Mouse (Mus musculus) heart, embryonic 14.5 days (tissue): ENCODE results near the gene Cblb. TPM values are rescaled to one million over a fixed set of nuclear protein-coding genes. Genes with fewer than 3 reads are reported as not detected.

Experiments
- ATAC-seq: fragments of 200-750 bp; cut with Nextera tagmentation; 2 replicates; pipeline ENCODE4 v1.8.0; 2017; ENCODE audit warnings: low read depth, moderate TSS enrichment; ENCODE audit not compliant: insufficient number of reproducible peaks, insufficient read depth, low FRiP score
- H3K27ac ChIP-seq, 2 experiments: fragments of 200-500 bp in 1 of 2; fragments of 300-500 bp in 1 of 2; sonication (generic) in 1 of 2; replicated peaks in 1 of 2; 2 replicates each; pipeline ENCODE4 v1.5.1; 2012 to 2014; ENCODE audit warnings: low read depth in 2 of 2, low read length in 2 of 2, control low read depth in 1 of 2, mild to moderate bottlenecking in 1 of 2, mixed read lengths in 1 of 2; ENCODE audit not compliant: control insufficient read depth in 1 of 2, insufficient read depth in 1 of 2
- H3K27me3 ChIP-seq: fragments of 300-500 bp; sonication (generic); 2 replicates; pipeline ENCODE4 v1.6.1; 2014; ENCODE audit warnings: mild to moderate bottlenecking, low read length, control low read depth; ENCODE audit not compliant: control insufficient read depth, insufficient read depth
- H3K36me3 ChIP-seq: fragments of 300-500 bp; sonication (generic); 2 replicates; pipeline ENCODE4 v1.6.1; 2014; ENCODE audit warnings: mild to moderate bottlenecking, control low read depth, low read length, mixed read lengths; ENCODE audit not compliant: control insufficient read depth, insufficient read depth
- H3K4me1 ChIP-seq, 2 experiments: fragments of 200-500 bp in 1 of 2; fragments of 300-500 bp in 1 of 2; sonication (generic) in 1 of 2; 2 replicates each; pipeline ENCODE4 v1.6.1; 2012 to 2014; ENCODE audit warnings: low read length in 2 of 2, control low read depth in 1 of 2, mixed read lengths in 1 of 2; ENCODE audit not compliant: control insufficient read depth in 2 of 2, insufficient read depth in 2 of 2
- H3K4me2 ChIP-seq: fragments of 300-500 bp; sonication (generic); 2 replicates; pipeline ENCODE4 v1.6.1; 2014; ENCODE audit warnings: mild to moderate bottlenecking, low read length
- H3K4me3 ChIP-seq, 2 experiments: fragments of 200-500 bp in 1 of 2; fragments of 300-500 bp in 1 of 2; sonication (generic) in 1 of 2; 2 replicates each; pipeline ENCODE4 v1.5.1; 2012 to 2014; ENCODE audit warnings: low read length in 2 of 2, mild to moderate bottlenecking in 2 of 2, control low read depth in 1 of 2, low read depth in 1 of 2, moderate library complexity in 1 of 2; ENCODE audit not compliant: control insufficient read depth in 1 of 2, insufficient read depth in 1 of 2
- H3K9ac ChIP-seq: fragments of 300-500 bp; sonication (generic); 2 replicates; pipeline ENCODE4 v1.6.1; 2014; ENCODE audit warnings: mild to moderate bottlenecking, low read length
- H3K9me3 ChIP-seq: fragments of 300-500 bp; sonication (generic); 2 replicates; pipeline ENCODE4 v1.6.1; 2016; ENCODE audit warnings: low read length, control low read depth; ENCODE audit not compliant: control insufficient read depth
- WGBS: fragments of 180-500 bp; shearing (Covaris S2); extraction: QIAGEN DNeasy Blood & Tissue Kit; methylation state at CpG from one replicate; pipeline ENCODE4 v1.1.7; 2014; 5-methylcytosine and 5-hydroxymethylcytosine counted together
- polyA plus RNA-seq: library from polyadenylated mRNA; unstranded; fragments of >200 nt; fragmentation: Nextera tagmentation; extraction: Ambion mirVana; gene quantifications from 2 replicates; pipeline ENCODE4 v1.2.1, GENCODE M21; 2014

Cblb gene
- polyA plus RNA-seq, 1 experiment from 2014 or later: 13.3 TPM

DNA sequence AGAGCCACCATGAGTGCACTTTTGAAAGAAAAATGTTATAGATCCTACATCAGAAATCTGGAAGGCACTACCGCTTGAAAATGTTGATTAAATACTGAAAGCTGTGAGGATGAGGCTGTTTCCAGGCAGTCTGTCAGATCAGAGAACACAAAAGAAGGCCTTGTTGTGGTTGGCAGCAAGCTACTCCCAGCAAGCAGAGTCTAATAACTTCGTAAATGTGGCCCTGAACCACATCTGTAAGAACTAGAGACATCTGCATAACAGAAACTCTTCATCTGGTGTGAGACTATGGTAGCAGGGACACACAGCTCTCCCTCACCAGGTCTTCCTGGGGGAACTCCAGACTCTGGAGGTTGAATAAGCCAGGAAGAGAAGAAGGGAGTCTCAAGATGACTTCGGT lies 24.0 kb upstream of the Cblb start:
- WGBS: 76% methylated on average over 3 of the region's 3 CpGs
- H3K4me3 ChIP-seq: no peak overlapping the region
- no peaks in the 10 kb centered on the region for H3K36me3 ChIP-seq
- H3K9me3 ChIP-seq: no peaks in the 10 kb centered on the region
- no peak overlapping the region for H3K27ac ChIP-seq
- H3K9ac ChIP-seq: no peak overlapping the region
- H3K27me3 ChIP-seq: no peaks in the 10 kb centered on the region
- H3K4me2 ChIP-seq: no peak overlapping the region
- peaks cover 0 to 4% of the 10 kb centered on the region in 2 experiments; a peak in 1 of 4 replicates for H3K4me1 ChIP-seq
- no peak for ATAC-seq

DNA sequence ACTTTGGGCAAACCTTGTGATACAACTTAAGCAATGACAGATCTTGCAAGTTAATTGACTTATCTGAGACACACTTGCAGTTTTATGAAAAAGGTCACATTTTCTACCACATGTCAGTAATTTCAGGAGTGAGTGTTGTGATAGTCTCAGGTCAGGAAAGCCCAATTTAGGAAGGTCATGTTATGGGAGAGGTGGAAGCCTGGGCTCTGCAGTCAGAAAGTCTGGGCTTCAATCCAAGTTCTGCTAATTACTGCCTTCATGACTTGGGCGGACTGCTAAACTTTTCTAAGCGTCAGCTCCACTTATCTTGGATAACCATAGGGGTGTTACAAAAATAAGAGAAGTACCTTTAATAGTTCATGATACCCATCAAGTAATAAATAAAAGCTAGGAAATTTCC lies 22.6 kb upstream of the Cblb start:
- no peak overlapping the region for H3K4me2 ChIP-seq
- WGBS: 3% methylated on average over 2 of the region's 2 CpGs
- H3K36me3 ChIP-seq: no peaks in the 10 kb centered on the region
- peaks cover 0 to 4% of the 10 kb centered on the region in 2 experiments; a peak in 1 of 4 replicates for H3K4me1 ChIP-seq
- ATAC-seq: no peak
- H3K9ac ChIP-seq: no peak overlapping the region
- peak overlapping the region; percentile 14 to 53 for H3K27ac ChIP-seq
- H3K9me3 ChIP-seq: no peaks in the 10 kb centered on the region
- H3K27me3 ChIP-seq: no peaks in the 10 kb centered on the region
- H3K4me3 ChIP-seq: no peak overlapping the region

DNA sequence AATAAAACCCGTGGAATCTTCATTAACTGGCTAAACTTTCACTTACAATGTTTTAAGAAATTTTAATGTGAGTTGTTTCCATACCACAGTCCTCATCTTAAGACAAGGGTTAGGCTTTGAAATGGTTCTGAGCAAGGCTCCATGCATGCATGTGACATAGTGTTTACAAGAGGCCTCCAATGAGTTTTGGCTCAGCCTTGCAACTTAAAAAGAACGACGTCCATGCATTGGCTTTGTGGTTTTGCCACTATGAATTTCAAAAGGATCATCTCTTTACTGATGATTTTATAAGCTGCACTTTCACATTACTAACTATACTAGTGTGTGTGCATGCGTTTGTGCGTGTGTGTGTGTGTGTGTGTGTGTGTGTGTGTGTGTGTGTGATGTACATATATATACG lies 21.6 kb upstream of the Cblb start:
- 88% methylated on average over 6 of the region's 6 CpGs for WGBS
- Histone ChIP-seq H3K4me3 (no peak overlapping the region), H3K36me3 (no peaks in the 10 kb centered on the region), H3K4me2 (no peak overlapping the region), H3K9me3 (no peaks in the 10 kb centered on the region), H3K27ac (no peak overlapping the region), H3K9ac (no peak overlapping the region), H3K4me1 (peaks cover 0 to 4% of the 10 kb centered on the region in 2 experiments; a peak in 1 of 4 replicates), H3K27me3 (no peaks in the 10 kb centered on the region)
- no peak for ATAC-seq

DNA sequence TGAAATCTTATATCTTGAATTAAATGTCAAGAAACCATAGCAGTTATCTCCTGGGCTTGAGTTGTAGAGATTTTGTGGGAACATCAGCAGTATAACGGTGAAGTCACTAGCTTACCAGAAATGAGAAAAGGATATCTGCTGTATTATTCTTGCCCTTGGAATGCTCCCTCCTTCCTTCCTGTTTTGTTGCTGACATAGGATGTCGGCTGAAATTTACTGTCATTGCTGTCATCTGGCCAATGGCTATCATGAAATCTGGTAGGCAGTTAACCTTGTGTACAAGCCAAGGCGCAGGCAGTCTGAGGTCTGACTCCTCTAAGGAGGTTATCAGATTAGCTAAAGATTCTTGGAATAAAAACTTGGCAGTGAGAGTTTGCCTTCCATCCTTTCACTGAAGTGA lies 18.0 kb upstream of the Cblb start:
- H3K36me3 ChIP-seq: no peaks in the 10 kb centered on the region
- 59% methylated on average over 3 of the region's 3 CpGs for WGBS
- ATAC-seq: no peak
- H3K9ac ChIP-seq: no peak overlapping the region
- H3K27me3 ChIP-seq: no peaks in the 10 kb centered on the region
- H3K4me2 ChIP-seq: no peak overlapping the region
- H3K4me3 ChIP-seq: no peak overlapping the region
- no peak overlapping the region for H3K27ac ChIP-seq
- H3K4me1 ChIP-seq: peaks cover 0 to 4% of the 10 kb centered on the region in 2 experiments; a peak in 1 of 4 replicates
- no peaks in the 10 kb centered on the region for H3K9me3 ChIP-seq

DNA sequence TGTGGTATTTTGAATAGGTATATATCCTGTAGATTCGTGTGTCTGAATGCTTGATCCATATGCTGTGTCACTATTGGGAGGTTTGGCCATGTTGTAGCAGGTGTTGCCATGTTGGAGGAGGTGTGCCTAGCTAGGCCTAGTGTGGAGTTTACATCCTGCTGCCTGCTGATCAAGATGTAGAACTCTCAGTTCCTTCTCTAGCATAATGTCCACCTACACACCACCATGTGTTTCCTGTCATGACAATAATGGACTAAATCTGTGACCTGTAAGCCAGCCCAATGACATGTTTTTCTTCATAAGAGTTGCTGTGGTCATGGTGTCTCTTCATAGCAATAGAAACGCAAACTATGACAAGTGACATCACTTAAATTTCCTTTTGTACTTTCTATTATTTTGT lies 17.2 kb upstream of the Cblb start:
- no peaks in the 10 kb centered on the region for H3K9me3 ChIP-seq
- WGBS: 79% methylated on average over 2 of the region's 2 CpGs
- H3K9ac ChIP-seq: no peak overlapping the region
- no peaks in the 10 kb centered on the region for H3K27me3 ChIP-seq
- ATAC-seq: no peak
- H3K36me3 ChIP-seq: no peaks in the 10 kb centered on the region
- H3K27ac ChIP-seq: no peak overlapping the region
- no peak overlapping the region for H3K4me2 ChIP-seq
- H3K4me3 ChIP-seq: no peak overlapping the region
- H3K4me1 ChIP-seq: peaks cover 0 to 3% of the 10 kb centered on the region in 2 experiments; a peak in 1 of 4 replicates

DNA sequence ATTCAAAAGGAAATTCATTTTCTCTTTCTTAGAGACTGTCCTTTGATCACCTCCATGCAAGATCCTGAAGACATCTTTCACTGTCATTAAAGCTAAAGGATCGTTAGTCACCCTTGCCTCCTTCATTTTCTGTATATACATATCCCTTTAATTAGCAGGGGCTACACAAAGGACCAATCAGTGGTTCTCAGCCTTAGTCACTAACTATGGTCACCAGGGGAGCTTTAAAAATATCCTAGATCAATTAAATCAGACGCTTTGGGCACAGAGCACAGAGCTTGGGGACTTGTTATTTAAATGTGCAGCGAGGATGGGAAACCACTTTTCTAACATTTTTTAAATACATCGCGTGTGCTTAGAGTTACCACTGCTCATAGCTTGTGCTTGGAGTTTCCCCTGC lies 7.6 kb upstream of the Cblb start:
- Histone ChIP-seq H3K9me3 (no peaks in the 10 kb centered on the region), H3K36me3 (no peaks in the 10 kb centered on the region), H3K4me1 (no peaks in the 10 kb centered on the region), H3K27me3 (no peaks in the 10 kb centered on the region), H3K4me2 (no peak overlapping the region), H3K4me3 (no peak overlapping the region), H3K27ac (no peak overlapping the region), H3K9ac (no peak overlapping the region)
- ATAC-seq: no peak
- WGBS: 81% methylated on average over 5 of the region's 5 CpGs

DNA sequence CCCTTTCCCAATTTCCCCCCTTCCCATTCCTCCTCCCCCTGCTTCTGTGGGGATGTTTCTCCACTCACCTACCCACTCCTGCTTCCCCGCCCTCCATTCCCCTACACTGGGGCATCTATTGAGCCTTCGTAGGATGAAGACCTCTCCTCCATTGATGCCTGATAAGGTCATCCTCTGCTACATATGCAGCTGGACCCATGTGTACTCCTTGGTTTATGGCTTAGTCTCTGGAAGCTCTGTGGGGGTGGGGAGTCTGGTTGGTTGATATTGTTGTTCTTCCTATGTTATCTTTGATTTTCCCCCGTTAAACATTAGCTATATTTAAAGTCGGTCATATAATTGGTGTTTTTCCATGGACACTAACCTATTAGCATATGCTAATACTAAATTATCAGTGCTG lies 3.7 kb upstream of the Cblb start:
- no peaks in the 10 kb centered on the region for H3K27me3 ChIP-seq
- H3K4me2 ChIP-seq: no peak overlapping the region
- H3K9ac ChIP-seq: no peak overlapping the region
- no peak overlapping the region for H3K27ac ChIP-seq
- ATAC-seq: no peak
- WGBS: 85% methylated on average over 4 of the region's 4 CpGs
- H3K4me3 ChIP-seq: no peak overlapping the region
- H3K36me3 ChIP-seq: no peaks in the 10 kb centered on the region
- H3K4me1 ChIP-seq: no peaks in the 10 kb centered on the region
- H3K9me3 ChIP-seq: no peaks in the 10 kb centered on the region

DNA sequence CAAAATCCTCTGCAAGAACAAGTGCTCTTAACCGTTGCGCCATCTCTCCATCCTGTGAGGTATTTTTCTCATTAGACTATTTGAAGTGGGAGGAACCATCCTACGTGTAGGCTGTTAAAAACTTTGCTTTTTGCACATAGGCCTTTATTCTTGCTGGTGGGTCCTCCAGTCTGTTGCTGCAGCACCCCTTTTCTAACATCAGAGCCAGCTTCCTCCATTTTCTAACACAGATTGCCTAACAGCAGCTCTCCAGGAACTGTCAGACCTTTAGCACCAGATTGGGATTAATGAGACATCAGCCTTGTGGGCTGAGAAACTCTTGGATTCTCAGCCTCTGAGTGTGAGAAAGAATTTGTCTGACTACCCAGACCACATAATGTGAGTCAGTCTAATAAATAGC lies 2.0 kb upstream of the Cblb start:
- Histone ChIP-seq H3K9ac (no peak overlapping the region), H3K36me3 (peaks cover under 1% of the 10 kb centered on the region; the same call in 1 of the 2 replicates), H3K4me1 (peaks cover 3 to 6% of the 10 kb centered on the region in 2 experiments; a peak in 2 of 4 replicates), H3K4me2 (no peak overlapping the region), H3K4me3 (no peak overlapping the region), H3K27ac (no peak overlapping the region), H3K27me3 (no peaks in the 10 kb centered on the region), H3K9me3 (no peaks in the 10 kb centered on the region)
- ATAC-seq: no peak
- 81% methylated on average over 3 of the region's 3 CpGs for WGBS
